Mouse (Mus musculus) hindbrain, embryonic 13.5 days (tissue): ENCODE data around the gene Duox1. TPM values are rescaled to one million over a fixed set of nuclear protein-coding genes. Genes with fewer than 3 reads are reported as not detected.
"Not testable (repeated sequence)": the region's sequence is repeated elsewhere in the genome, so short reads cannot be mapped to it uniquely, and the experiment has no call there.

Experiments used
- ATAC-seq: fragments of 200-750 bp; cut with Nextera tagmentation; 2 replicates; pipeline ENCODE4 v1.8.0; 2017; ENCODE audit warnings: moderate TSS enrichment; ENCODE audit not compliant: low FRiP score
- H3K27ac ChIP-seq: fragments of 300-500 bp; sonication (generic); 2 replicates; pipeline ENCODE4 v1.5.1; 2015; ENCODE audit warnings: inconsistent platforms, mild to moderate bottlenecking, moderate library complexity
- H3K27me3 ChIP-seq: fragments of 300-500 bp; sonication (generic); 2 replicates; pipeline ENCODE4 v1.6.1; 2015; ENCODE audit warnings: mild to moderate bottlenecking, inconsistent platforms
- H3K36me3 ChIP-seq: fragments of 300-500 bp; sonication (generic); 2 replicates; pipeline ENCODE4 v1.6.1; 2015; ENCODE audit warnings: mild to moderate bottlenecking, inconsistent platforms
- H3K4me1 ChIP-seq: fragments of 300-500 bp; sonication (generic); replicated peaks from 2 replicates; pipeline ENCODE4 v1.6.1; 2015; ENCODE audit warnings: inconsistent platforms
- H3K4me2 ChIP-seq: fragments of 300-500 bp; sonication (generic); 2 replicates; pipeline ENCODE4 v1.6.1; 2015; ENCODE audit warnings: inconsistent platforms, mild to moderate bottlenecking, moderate library complexity
- H3K4me3 ChIP-seq: fragments of 300-500 bp; sonication (generic); 2 replicates; pipeline ENCODE4 v1.5.1; 2015; ENCODE audit warnings: mild to moderate bottlenecking, inconsistent platforms
- H3K9ac ChIP-seq: fragments of 300-500 bp; sonication (generic); 2 replicates; pipeline ENCODE4 v1.6.1; 2015; ENCODE audit warnings: mild to moderate bottlenecking, inconsistent platforms
- H3K9me3 ChIP-seq: fragments of 300-500 bp; sonication (generic); 2 replicates; pipeline ENCODE4 v1.6.1; 2016; ENCODE audit warnings: inconsistent platforms
- WGBS: fragments of 180-500 bp; shearing (Covaris S2); methylation state at CpG from one replicate; pipeline ENCODE4 v1.1.7; 2015; 5-methylcytosine and 5-hydroxymethylcytosine counted together
- polyA plus RNA-seq: library from polyadenylated mRNA; unstranded; fragments of >200 nt; fragmentation: Nextera tagmentation; extraction: Ambion mirVana; gene quantifications from 2 replicates; pipeline ENCODE4 v1.2.1, GENCODE M21; 2015

Duox1 gene
- polyA plus RNA-seq, 1 experiment from 2014 or later, result 0.16 TPM

GRCm38 (mm10) chr2:122323960-122324359 lies 8.5 kb downstream of the Duox1 start:
- Histone ChIP-seq H3K9me3 (no peaks in the 10 kb centered on the region), H3K27ac (no peak overlapping the region), H3K27me3 (0 out of 2 replicates have a peak, but pooled peaks cover under 1% of the 10 kb centered on the region), H3K9ac (no peak overlapping the region), H3K4me2 (no peak overlapping the region), H3K4me3 (no peak overlapping the region), H3K4me1 (no peaks in the 10 kb centered on the region), H3K36me3 (no peaks in the 10 kb centered on the region)
- 69% methylated on average over 3 of the region's 3 CpGs for WGBS
- ATAC-seq, result no peak

- H3K4me1 ChIP-seq, result no peaks in the 10 kb centered on the region
- no peaks in the 10 kb centered on the region for H3K27me3 ChIP-seq
- H3K4me3 ChIP-seq, result no peak overlapping the region
- no peaks in the 10 kb centered on the region for H3K9me3 ChIP-seq
- H3K9ac ChIP-seq, result no peak overlapping the region
- no peak overlapping the region for H3K27ac ChIP-seq
- ATAC-seq, result no peak
- WGBS, result 81% methylated on average over 3 of the region's 3 CpGs
- H3K4me2 ChIP-seq, result no peak overlapping the region
- H3K36me3 ChIP-seq, result no peaks in the 10 kb centered on the region
Observed at GRCm38 (mm10) chr2:122324586-122324985, 9.1 kb downstream of the Duox1 start.

GRCm38 (mm10) chr2:122325361-122325760 lies 9.9 kb downstream of the Duox1 start:
- Histone ChIP-seq H3K36me3 (no peaks in the 10 kb centered on the region), H3K27me3 (no peaks in the 10 kb centered on the region), H3K4me2 (no peak overlapping the region), H3K9me3 (no peaks in the 10 kb centered on the region), H3K4me3 (no peak overlapping the region), H3K4me1 (no peaks in the 10 kb centered on the region), H3K9ac (no peak overlapping the region), H3K27ac (no peak overlapping the region)
- WGBS, result 73% methylated on average over 2 of the region's 2 CpGs
- no peak for ATAC-seq

- WGBS, result 80% methylated on average over 3 of the region's 3 CpGs
- no peak for ATAC-seq
Observed at GRCm38 (mm10) chr2:122327986-122328385, 12.5 kb downstream of the Duox1 start.

GRCm38 (mm10) chr2:122330317-122330716 lies 14.8 kb downstream of the Duox1 start:
- ATAC-seq, H3K9ac ChIP-seq, H3K27ac ChIP-seq, H3K36me3 ChIP-seq, H3K4me1 ChIP-seq, H3K4me3 ChIP-seq, H3K4me2 ChIP-seq, H3K9me3 ChIP-seq, H3K27me3 ChIP-seq: not testable (repeated sequence)
- 82% methylated on average over 6 of the region's 6 CpGs for WGBS

More at GRCm38 (mm10) chr2:122327986-122328385, 12.5 kb downstream of the Duox1 start:
- no peak overlapping the region for H3K4me2 ChIP-seq
- no peak overlapping the region for H3K27ac ChIP-seq
- no peak overlapping the region for H3K4me3 ChIP-seq
- no peaks in the 10 kb centered on the region for H3K36me3 ChIP-seq
- no peak overlapping the region for H3K9ac ChIP-seq
- H3K4me1 ChIP-seq, result no peaks in the 10 kb centered on the region
- H3K27me3 ChIP-seq, result no peaks in the 10 kb centered on the region
- H3K9me3 ChIP-seq, result no peaks in the 10 kb centered on the region

GRCm38 (mm10) chr2:122332222-122332621 lies 16.8 kb downstream of the Duox1 start:
- WGBS, result 94% methylated on average over 3 of the region's 3 CpGs
- no peak for ATAC-seq
- H3K4me2 ChIP-seq, result no peak overlapping the region

GRCm38 (mm10) chr2:122334170-122334569 lies 18.7 kb downstream of the Duox1 start:
- 60% methylated on average over 3 of the region's 3 CpGs for WGBS
- H3K9me3 ChIP-seq, result no peaks in the 10 kb centered on the region
- no peak overlapping the region for H3K27ac ChIP-seq
- no peak for ATAC-seq
- H3K27me3 ChIP-seq, result 0 out of 2 replicates have a peak, but pooled peaks cover 3% of the 10 kb centered on the region
- H3K36me3 ChIP-seq, result no peaks in the 10 kb centered on the region
- no peak overlapping the region for H3K4me3 ChIP-seq
- no peak overlapping the region for H3K4me2 ChIP-seq
- no peaks in the 10 kb centered on the region for H3K4me1 ChIP-seq
- no peak overlapping the region for H3K9ac ChIP-seq

More at GRCm38 (mm10) chr2:122332222-122332621, 16.8 kb downstream of the Duox1 start:
- no peaks in the 10 kb centered on the region for H3K27me3 ChIP-seq
- H3K9me3 ChIP-seq, result no peaks in the 10 kb centered on the region
- H3K4me1 ChIP-seq, result no peaks in the 10 kb centered on the region
- no peak overlapping the region for H3K9ac ChIP-seq
- H3K36me3 ChIP-seq, result no peaks in the 10 kb centered on the region
- no peak overlapping the region for H3K27ac ChIP-seq
- no peak overlapping the region for H3K4me3 ChIP-seq

GRCm38 (mm10) chr2:122337291-122337690 lies 21.8 kb downstream of the Duox1 start:
- Histone ChIP-seq H3K4me2 (peak overlapping the region; percentile 36), H3K27me3 (peaks cover 8% of the 10 kb centered on the region; the same call in 1 of the 2 replicates), H3K9ac (no peak overlapping the region), H3K9me3 (no peaks in the 10 kb centered on the region), H3K4me3 (no peak overlapping the region), H3K4me1 (no peaks in the 10 kb centered on the region), H3K36me3 (no peaks in the 10 kb centered on the region), H3K27ac (no peak overlapping the region)
- WGBS, result 61% methylated on average over 21 of the region's 21 CpGs
- no peak for ATAC-seq

GRCm38 (mm10) chr2:122345106-122345893 lies 29.8 kb downstream of the Duox1 start:
- peaks cover 28% of the 10 kb centered on the region for H3K4me1 ChIP-seq
- no peaks in the 10 kb centered on the region for H3K9me3 ChIP-seq
- H3K4me3 ChIP-seq, result no peak overlapping the region
- ATAC-seq, result no peak
- no peaks in the 10 kb centered on the region; the same call in 1 of the 2 replicates for H3K27me3 ChIP-seq
- H3K36me3 ChIP-seq, result 0 out of 2 replicates have a peak, but pooled peaks cover 2% of the 10 kb centered on the region
- H3K27ac ChIP-seq, result no peak overlapping the region
- no peak overlapping the region for H3K4me2 ChIP-seq
- WGBS, result 90% methylated on average over 6 of the region's 6 CpGs
- H3K9ac ChIP-seq, result no peak overlapping the region

GRCm38 (mm10) chr2:122346164-122346563 lies 30.7 kb downstream of the Duox1 start:
- H3K36me3 ChIP-seq, H3K9ac ChIP-seq, H3K4me3 ChIP-seq, H3K27ac ChIP-seq, H3K27me3 ChIP-seq, H3K9me3 ChIP-seq, H3K4me2 ChIP-seq, ATAC-seq: not testable (repeated sequence)
- 85% methylated on average over 6 of the region's 6 CpGs for WGBS
- H3K4me1 ChIP-seq, result peaks cover 35% of the 10 kb centered on the region

GRCm38 (mm10) chr2:122347257-122347656 lies 31.8 kb downstream of the Duox1 start:
- peaks cover 45% of the 10 kb centered on the region for H3K4me1 ChIP-seq
- no peaks in the 10 kb centered on the region for H3K27me3 ChIP-seq
- no peak overlapping the region for H3K9ac ChIP-seq
- H3K4me2 ChIP-seq, result no peak overlapping the region
- H3K9me3 ChIP-seq, result no peaks in the 10 kb centered on the region
- 0 out of 2 replicates have a peak, but pooled peaks cover 2% of the 10 kb centered on the region for H3K36me3 ChIP-seq
- ATAC-seq, result no peak
- 95% methylated on average over 3 of the region's 3 CpGs for WGBS
- H3K27ac ChIP-seq, result no peak overlapping the region
- H3K4me3 ChIP-seq, result no peak overlapping the region

- H3K27ac ChIP-seq, result peak overlapping the region; percentile 100
- H3K9ac ChIP-seq, result peak overlapping the region; percentile 88
- H3K36me3 ChIP-seq, result peaks cover 9% of the 10 kb centered on the region; the same call in 1 of the 2 replicates
- peak overlapping the region; percentile 59 for H3K4me2 ChIP-seq
- H3K27me3 ChIP-seq, result no peaks in the 10 kb centered on the region
- H3K4me3 ChIP-seq, result peak overlapping the region; percentile 47
- peaks cover 59% of the 10 kb centered on the region for H3K4me1 ChIP-seq
- no peaks in the 10 kb centered on the region for H3K9me3 ChIP-seq
- ATAC-seq, result peak; percentile 66
- WGBS, result 0% methylated on average over 56 of the region's 63 CpGs
Observed at GRCm38 (mm10) chr2:122348531-122349131, 33.2 kb downstream of the Duox1 start.
